Mouse (Mus musculus) hindbrain, embryonic 12.5 days (tissue): ENCODE results near the gene Ranbp17. TPM values are rescaled to one million over a fixed set of nuclear protein-coding genes. Genes with fewer than 3 reads are reported as not detected.

Experiments used
- ATAC-seq: fragments of 200-750 bp; cut with Nextera tagmentation; 2 replicates; pipeline ENCODE4 v1.8.0; 2017; ENCODE audit warnings: moderate TSS enrichment; ENCODE audit not compliant: low FRiP score
- H3K27ac ChIP-seq: fragments of 300-500 bp; sonication (generic); 2 replicates; pipeline ENCODE4 v1.5.1; 2016; ENCODE audit warnings: mild to moderate bottlenecking
- H3K27me3 ChIP-seq: fragments of 300-500 bp; sonication (generic); 2 replicates; pipeline ENCODE4 v1.6.1; 2016; ENCODE audit warnings: mild to moderate bottlenecking
- H3K36me3 ChIP-seq: fragments of 300-500 bp; sonication (generic); 2 replicates; pipeline ENCODE4 v1.6.1; 2016; ENCODE audit warnings: mild to moderate bottlenecking
- H3K4me1 ChIP-seq: fragments of 300-500 bp; sonication (generic); 2 replicates; pipeline ENCODE4 v1.6.1; 2016
- H3K4me2 ChIP-seq: fragments of 300-500 bp; sonication (generic); replicated peaks from 2 replicates; pipeline ENCODE4 v1.6.1; 2016; ENCODE audit warnings: mild to moderate bottlenecking
- H3K4me3 ChIP-seq: fragments of 300-500 bp; sonication (generic); 2 replicates; pipeline ENCODE4 v1.5.1; 2016; ENCODE audit warnings: mild to moderate bottlenecking
- H3K9ac ChIP-seq: fragments of 300-500 bp; sonication (generic); 2 replicates; pipeline ENCODE4 v1.6.1; 2016; ENCODE audit warnings: mild to moderate bottlenecking, moderate library complexity
- H3K9me3 ChIP-seq: fragments of 300-500 bp; sonication (generic); replicated peaks from 2 replicates; pipeline ENCODE4 v1.6.1; 2016; ENCODE audit warnings: mild to moderate bottlenecking
- WGBS: fragments of 180-500 bp; shearing (Covaris S2); methylation state at CpG from one replicate; pipeline ENCODE4 v1.1.7; 2016; 5-methylcytosine and 5-hydroxymethylcytosine counted together
- polyA plus RNA-seq: library from polyadenylated mRNA; unstranded; fragments of >200 nt; fragmentation: Nextera tagmentation; extraction: Ambion mirVana; gene quantifications from 2 replicates; pipeline ENCODE4 v1.2.1, GENCODE M21; 2016

Gene Ranbp17
- polyA plus RNA-seq, 1 experiment from 2014 or later, result 11.9 TPM

- Histone ChIP-seq H3K27me3 (peaks cover 36% of the 10 kb centered on the region), H3K36me3 (no peaks in the 10 kb centered on the region), H3K9ac (peak overlapping the region; percentile 33), H3K4me3 (peak overlapping the region; percentile 14), H3K4me2 (peak overlapping the region; percentile 45), H3K4me1 (peaks cover 8% of the 10 kb centered on the region), H3K9me3 (no peaks in the 10 kb centered on the region), H3K27ac (no peak overlapping the region)
- peak; percentile 41; the same call in 1 of the 2 replicates for ATAC-seq
- 1% methylated on average over 18 of the region's 18 CpGs for WGBS
These were observed 332.8 kb downstream of the Ranbp17 start for GRCm38 (mm10) chr11:33180701-33181116.

GRCm38 (mm10) chr11:33179802-33180201 is 333.7 kb downstream of the Ranbp17 start:
- WGBS, result 26% methylated on average over 1 of the region's 1 CpGs
- ATAC-seq, result no peak
- peaks cover 42% of the 10 kb centered on the region for H3K27me3 ChIP-seq

GRCm38 (mm10) chr11:33176525-33177245 is 336.9 kb downstream of the Ranbp17 start:
- H3K9me3 ChIP-seq, result no peaks in the 10 kb centered on the region
- WGBS, result 27% methylated on average over 20 of the region's 20 CpGs
- H3K4me3 ChIP-seq, result no peak overlapping the region
- peaks cover 8% of the 10 kb centered on the region for H3K4me1 ChIP-seq
- no peaks in the 10 kb centered on the region for H3K36me3 ChIP-seq
- no peak overlapping the region for H3K27ac ChIP-seq
- H3K9ac ChIP-seq, result no peak overlapping the region
- peak; percentile 60 for ATAC-seq
- H3K27me3 ChIP-seq, result peaks cover 37% of the 10 kb centered on the region
- H3K4me2 ChIP-seq, result no peak overlapping the region

More at GRCm38 (mm10) chr11:33179802-33180201, 333.7 kb downstream of the Ranbp17 start:
- no peaks in the 10 kb centered on the region for H3K9me3 ChIP-seq
- H3K4me1 ChIP-seq, result peaks cover 8% of the 10 kb centered on the region
- H3K4me3 ChIP-seq, result no peak overlapping the region
- H3K4me2 ChIP-seq, result no peak overlapping the region
- no peak overlapping the region for H3K9ac ChIP-seq
- no peak overlapping the region for H3K27ac ChIP-seq
- H3K36me3 ChIP-seq, result no peaks in the 10 kb centered on the region

- ATAC-seq, result no peak
These were observed 337.8 kb downstream of the Ranbp17 start for GRCm38 (mm10) chr11:33175768-33176167.

GRCm38 (mm10) chr11:33170489-33170888 is 343.1 kb downstream of the Ranbp17 start:
- Histone ChIP-seq H3K4me3 (no peak overlapping the region), H3K4me1 (no peaks in the 10 kb centered on the region), H3K27ac (no peak overlapping the region), H3K27me3 (peaks cover 4% of the 10 kb centered on the region), H3K36me3 (no peaks in the 10 kb centered on the region), H3K9me3 (no peaks in the 10 kb centered on the region), H3K4me2 (no peak overlapping the region), H3K9ac (no peak overlapping the region)
- no peak for ATAC-seq
- WGBS, result 15% methylated on average over 9 of the region's 9 CpGs

More at GRCm38 (mm10) chr11:33175768-33176167, 337.8 kb downstream of the Ranbp17 start:
- H3K9ac ChIP-seq, result no peak overlapping the region
- no peak overlapping the region for H3K27ac ChIP-seq
- peaks cover 29% of the 10 kb centered on the region for H3K27me3 ChIP-seq
- no peak overlapping the region for H3K4me3 ChIP-seq
- H3K9me3 ChIP-seq, result no peaks in the 10 kb centered on the region
- peaks cover 6% of the 10 kb centered on the region for H3K4me1 ChIP-seq
- no peak overlapping the region for H3K4me2 ChIP-seq
- no peaks in the 10 kb centered on the region for H3K36me3 ChIP-seq
- WGBS, result 77% methylated on average over 2 of the region's 3 CpGs

GRCm38 (mm10) chr11:33162998-33163506 is 350.5 kb downstream of the Ranbp17 start, which contains the start of gene Npm1:
Gene Npm1, minus strand, starts transcription at chr11:33163206.
- peak; percentile 96 for ATAC-seq
- H3K27me3 ChIP-seq, result no peaks in the 10 kb centered on the region
- H3K36me3 ChIP-seq, result peaks cover 23% of the 10 kb centered on the region
- H3K9ac ChIP-seq, result peak within 1 kb of the TSS; percentile 94
- no peaks in the 10 kb centered on the region for H3K9me3 ChIP-seq
- H3K4me2 ChIP-seq, result peak within 1 kb of the TSS; percentile 84
- H3K4me1 ChIP-seq, result peaks cover 17% of the 10 kb centered on the region; the same call in 1 of the 2 replicates
- 2% methylated on average over 49 of the region's 49 CpGs for WGBS
- H3K27ac ChIP-seq, result peak within 1 kb of the TSS; percentile 97
- H3K4me3 ChIP-seq, result peak within 1 kb of the TSS; percentile 67

GRCm38 (mm10) chr11:33162211-33162997 is 351.1 kb downstream of the Ranbp17 start:
- peaks cover 30% of the 10 kb centered on the region for H3K36me3 ChIP-seq
- H3K9me3 ChIP-seq, result no peaks in the 10 kb centered on the region
- 2% methylated on average over 51 of the region's 53 CpGs for WGBS
- H3K4me3 ChIP-seq, result peak overlapping the region; percentile 67
- peaks cover 17% of the 10 kb centered on the region; the same call in 1 of the 2 replicates for H3K4me1 ChIP-seq
- peak overlapping the region; percentile 86 for H3K27ac ChIP-seq
- no peaks in the 10 kb centered on the region for H3K27me3 ChIP-seq
- peak; percentile 74 for ATAC-seq
- H3K4me2 ChIP-seq, result peak overlapping the region; percentile 84
- H3K9ac ChIP-seq, result peak overlapping the region; percentile 94

Other genes starting within 250 kb of the Ranbp17 start
- gene Gm12117, start 237.0 kb downstream of the Ranbp17 start, polyA plus RNA-seq, result not detected in 2 replicates
- 4.8 and 6.6 TPM in 2 replicates for gene Gabrp, start 65.2 kb upstream of the Ranbp17 start, polyA plus RNA-seq
- 0.12 and 0.26 TPM in 2 replicates for gene D130052B06Rik, start 85.6 kb upstream of the Ranbp17 start, polyA plus RNA-seq